Mouse (Mus musculus) macrophage (primary cell): ENCODE measurements at regions not wholly inside any gene's neighbourhood (a gene's known extent, or its start where the extent isn't known, plus 50 kb on each side); places are given as distances from the start of the nearest gene placed in this dataset.

ENCODE experiments used
- H3K27ac ChIP-seq: fragments of 350-480 bp; formaldehyde crosslinking; 2 replicates; pipeline ENCODE4 v1.9.0; 2021
- H3K36me3 ChIP-seq: fragments of 350-480 bp; formaldehyde crosslinking; 2 replicates; pipeline ENCODE4 v1.9.0; 2021; ENCODE audit errors: inconsistent target
- H3K4me3 ChIP-seq: fragments of 350-480 bp; formaldehyde crosslinking; 2 replicates; pipeline ENCODE4 v1.9.0; 2021; ENCODE audit errors: inconsistent target
- H3K79me2 ChIP-seq: fragments of 350-480 bp; formaldehyde crosslinking; 2 replicates; pipeline ENCODE4 v1.9.0; 2021; ENCODE audit errors: inconsistent target
- WGBS: methylation state at CpG from one replicate; pipeline ENCODE4 v1.1.7; 2026; ENCODE audit warnings: inconsistent platforms; ENCODE audit not compliant: missing documents; 5-methylcytosine and 5-hydroxymethylcytosine counted together

DNA sequence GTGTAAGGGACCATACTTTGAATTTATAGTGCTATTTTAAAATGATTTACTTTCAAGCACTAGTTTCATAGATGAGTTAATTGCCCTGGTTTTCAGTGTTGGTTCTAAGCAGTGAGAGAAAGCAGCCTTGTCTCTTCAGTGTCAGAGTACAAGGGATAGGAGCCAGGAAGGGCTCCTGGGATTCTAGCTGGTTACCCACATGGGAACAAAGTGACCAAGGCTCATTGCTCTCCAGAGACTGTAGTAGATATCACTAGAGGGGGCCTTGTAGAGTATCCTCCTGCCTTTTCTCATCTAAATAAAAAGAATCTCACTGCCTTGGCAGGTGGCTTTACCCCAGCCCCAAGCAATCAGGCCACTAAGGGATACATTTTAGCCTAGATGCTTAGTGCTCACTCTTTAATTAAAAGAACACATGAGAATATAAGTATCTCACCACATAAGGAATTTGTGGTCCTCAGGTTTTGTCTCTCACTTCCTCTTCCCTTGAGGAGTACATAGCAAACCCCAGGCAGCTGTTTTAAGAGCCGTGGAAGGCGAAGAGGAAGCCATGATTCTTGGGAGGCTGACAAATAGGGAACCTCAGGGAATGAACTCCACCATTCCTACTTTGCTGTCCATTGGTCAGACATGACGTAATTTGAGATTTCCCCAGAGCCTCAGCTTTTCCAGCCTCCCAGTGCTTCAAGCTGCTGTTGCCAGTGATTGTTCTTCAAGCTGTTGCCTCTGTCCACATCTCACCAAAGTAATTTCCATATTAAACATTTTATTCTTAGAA is 449.2 kb upstream of the Ube2e3 start:
- WGBS, result 34% methylated on average over 3 of the region's 3 CpGs
- no peak overlapping the region for H3K27ac ChIP-seq
- H3K79me2 ChIP-seq, result no peaks in the 10 kb centered on the region
- H3K4me3 ChIP-seq, result no peak overlapping the region
- no peaks in the 10 kb centered on the region for H3K36me3 ChIP-seq

DNA sequence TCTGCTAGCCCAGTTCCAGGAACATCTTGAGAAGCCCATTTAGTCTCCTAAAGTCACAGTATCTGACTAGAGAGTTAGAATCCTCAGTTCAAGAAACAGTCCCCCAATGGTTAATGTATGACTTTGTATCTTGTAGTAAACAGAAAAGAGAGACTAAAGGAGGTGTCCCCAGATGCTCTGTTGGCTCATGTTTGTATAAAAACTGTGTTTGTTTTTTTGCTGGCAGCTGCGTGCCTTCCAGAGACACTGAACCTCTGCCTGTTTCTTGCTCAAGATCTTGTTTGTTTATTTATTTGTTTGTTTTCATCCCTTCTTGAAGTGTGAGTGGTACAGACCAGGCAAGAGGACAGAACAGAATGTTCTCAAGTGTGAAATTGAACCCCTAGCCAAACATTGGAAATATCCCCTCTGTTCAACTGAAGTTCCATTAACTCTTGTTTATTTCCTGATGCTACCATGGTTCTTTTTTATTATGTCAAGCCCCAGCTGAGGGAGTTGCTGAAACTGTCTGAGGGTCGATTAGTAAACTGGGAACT is 451.3 kb upstream of the Ube2e3 start:
- no peak overlapping the region for H3K27ac ChIP-seq
- H3K79me2 ChIP-seq, result no peaks in the 10 kb centered on the region
- 79% methylated on average over 2 of the region's 2 CpGs for WGBS
- H3K36me3 ChIP-seq, result no peaks in the 10 kb centered on the region
- H3K4me3 ChIP-seq, result no peak overlapping the region

DNA sequence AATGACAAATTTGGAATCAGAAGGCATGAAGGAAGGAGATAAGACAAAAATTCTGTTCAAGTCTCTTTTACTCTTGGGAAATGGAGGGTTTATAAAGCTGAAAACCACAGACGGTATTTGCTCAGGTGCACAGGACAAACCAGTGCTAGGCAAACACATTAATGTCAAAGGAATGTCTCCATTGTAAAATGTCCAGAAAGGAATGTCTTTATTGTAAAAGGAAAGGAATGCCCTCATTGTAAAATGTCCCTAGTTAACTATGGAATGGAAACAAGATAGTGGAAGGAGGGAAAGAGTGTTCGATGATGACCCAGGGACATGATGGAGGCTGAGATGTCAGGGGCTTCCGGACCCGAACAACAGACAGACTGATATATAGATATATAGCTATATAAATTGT is 454.9 kb upstream of the Ube2e3 start:
- Histone ChIP-seq H3K36me3 (no peaks in the 10 kb centered on the region), H3K27ac (no peak overlapping the region), H3K79me2 (no peaks in the 10 kb centered on the region), H3K4me3 (no peak overlapping the region)
- 91% methylated on average over 4 of the region's 4 CpGs for WGBS

DNA sequence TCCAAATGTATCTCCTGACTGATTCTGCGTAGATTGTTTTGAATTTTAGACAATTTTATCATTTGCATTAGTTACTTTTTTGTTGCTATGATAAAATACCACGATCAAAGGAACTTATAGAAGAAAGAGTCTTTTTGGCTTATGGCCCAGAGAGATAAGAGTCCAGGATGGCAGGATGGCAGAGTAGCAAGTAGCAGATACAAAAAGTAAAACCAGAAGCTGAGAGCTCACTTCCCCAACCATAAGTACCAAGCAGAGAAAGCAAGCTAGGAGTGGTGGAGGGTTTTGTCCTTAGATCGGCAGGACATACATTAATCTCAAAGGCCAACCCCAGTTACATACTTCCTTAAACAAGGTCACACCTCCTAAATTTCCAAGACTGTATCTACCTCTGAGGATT is 457.7 kb upstream of the Cwc22 start:
- Histone ChIP-seq H3K79me2 (no peaks in the 10 kb centered on the region), H3K36me3 (no peaks in the 10 kb centered on the region), H3K27ac (no peak overlapping the region), H3K4me3 (no peak overlapping the region)
- 82% methylated on average over 3 of the region's 3 CpGs for WGBS

DNA sequence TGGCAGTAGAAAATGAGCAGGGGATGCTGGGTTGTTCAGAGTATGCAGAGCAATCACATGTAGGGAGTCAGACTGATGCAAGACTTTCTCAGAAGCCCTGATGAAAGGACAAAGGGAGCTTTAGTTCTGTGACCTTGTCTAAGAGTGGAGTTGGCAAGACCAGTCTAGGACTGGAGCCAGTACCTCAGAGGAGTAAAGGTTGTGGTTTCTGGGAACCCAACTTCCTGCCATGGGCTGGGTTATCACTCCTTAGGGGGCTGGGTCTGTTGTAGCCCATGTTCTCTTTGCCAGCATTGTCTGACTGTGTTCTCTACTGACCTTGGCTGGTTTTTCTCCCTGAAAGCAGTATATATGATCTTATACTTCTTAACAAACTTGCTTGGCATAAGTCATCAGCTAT is 453.1 kb upstream of the Cwc22 start:
- no peaks in the 10 kb centered on the region for H3K79me2 ChIP-seq
- H3K27ac ChIP-seq, result no peak overlapping the region

DNA sequence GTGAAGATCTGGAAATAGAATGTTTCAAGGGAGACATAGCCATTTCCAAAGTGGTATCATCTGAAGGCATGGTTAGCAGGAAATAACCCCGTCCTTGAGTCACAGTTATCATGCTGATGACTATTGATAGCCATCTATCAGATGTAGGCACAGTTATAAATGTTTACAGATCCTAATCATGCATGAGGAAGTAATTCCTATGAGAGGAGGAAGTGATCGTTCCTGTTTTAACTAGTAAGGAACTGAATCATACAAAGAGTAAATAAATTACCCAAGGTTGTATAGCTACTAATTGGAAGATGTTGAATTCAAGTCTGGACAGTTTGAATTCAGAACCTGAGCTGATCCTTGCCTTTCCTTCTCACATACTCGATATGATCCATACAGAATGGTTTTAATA is 450.7 kb upstream of the Cwc22 start:
- 42% methylated on average over 3 of the region's 3 CpGs for WGBS
- Histone ChIP-seq H3K36me3 (no peaks in the 10 kb centered on the region), H3K79me2 (no peaks in the 10 kb centered on the region), H3K4me3 (no peak overlapping the region), H3K27ac (no peak overlapping the region)

More for the DNA sequence above, 453.1 kb upstream of the Cwc22 start:
- Histone ChIP-seq H3K4me3 (no peak overlapping the region), H3K36me3 (no peaks in the 10 kb centered on the region)

DNA sequence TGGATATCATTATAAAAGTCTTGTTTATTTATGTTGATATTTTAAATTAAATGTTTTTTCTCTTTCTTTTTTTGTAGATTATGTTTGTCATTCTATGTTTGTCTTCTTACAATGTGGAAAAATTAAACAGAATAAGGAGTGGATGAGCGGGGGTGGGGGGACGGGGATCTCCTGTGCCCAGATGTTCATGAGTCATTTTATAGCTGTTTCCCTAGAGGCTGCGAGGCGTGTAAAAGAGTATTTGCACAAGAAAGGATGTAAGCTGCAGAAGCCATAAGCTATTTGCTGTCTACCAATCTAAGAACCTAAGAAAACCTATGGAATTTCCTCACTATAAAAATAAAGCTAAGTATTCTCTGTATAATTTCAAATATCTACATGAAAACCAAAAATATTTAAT is 446.9 kb upstream of the Cwc22 start:
- WGBS, result 90% methylated on average over 4 of the region's 4 CpGs
- Histone ChIP-seq H3K27ac (no peak overlapping the region), H3K79me2 (no peaks in the 10 kb centered on the region), H3K36me3 (no peaks in the 10 kb centered on the region), H3K4me3 (no peak overlapping the region)

DNA sequence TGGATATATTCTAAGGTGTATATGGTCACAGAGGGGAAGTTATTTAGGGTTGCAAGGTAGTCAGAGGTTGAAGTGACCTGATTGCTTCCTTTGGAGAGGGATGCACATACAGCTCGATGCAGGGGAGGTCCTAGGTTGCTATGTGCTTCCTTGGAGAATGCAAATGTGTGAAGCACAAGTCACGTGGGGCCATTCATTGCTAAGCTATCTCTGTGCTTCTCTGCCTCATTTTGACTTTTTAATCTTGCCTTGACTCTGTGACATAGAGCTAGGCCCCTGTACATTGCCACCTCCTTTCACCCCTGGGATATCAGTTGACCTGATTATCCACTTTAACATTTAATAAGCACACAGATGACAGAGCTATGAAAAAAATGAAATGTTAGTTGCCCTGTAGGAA is 446.2 kb upstream of the Cwc22 start:
- no peak overlapping the region for H3K4me3 ChIP-seq
- no peak overlapping the region for H3K27ac ChIP-seq
- H3K36me3 ChIP-seq, result no peaks in the 10 kb centered on the region
- WGBS, result 93% methylated on average over 2 of the region's 2 CpGs
- no peaks in the 10 kb centered on the region for H3K79me2 ChIP-seq

DNA sequence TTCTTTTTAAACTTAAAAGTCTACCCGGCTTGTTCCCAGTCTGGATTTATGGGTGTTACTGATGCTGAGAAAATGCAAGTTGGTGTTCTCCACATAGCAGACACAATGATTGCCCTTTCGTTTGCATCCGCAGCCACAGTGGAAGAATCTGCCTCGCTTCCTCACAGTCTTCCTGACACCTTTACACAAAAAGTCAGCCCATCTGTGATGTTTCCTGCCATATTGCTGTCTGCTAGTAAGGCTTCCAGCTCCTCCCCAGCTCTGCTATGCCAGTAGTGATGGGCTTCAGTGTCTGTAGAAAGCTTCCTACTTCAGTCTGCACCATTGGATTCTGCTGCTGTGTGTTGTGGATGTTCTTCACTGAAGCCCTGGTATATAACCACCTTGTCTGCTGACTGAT is 441.8 kb upstream of the Cwc22 start:
- no peaks in the 10 kb centered on the region for H3K79me2 ChIP-seq
- H3K4me3 ChIP-seq, result no peak overlapping the region
- H3K27ac ChIP-seq, result no peak overlapping the region
- H3K36me3 ChIP-seq, result no peaks in the 10 kb centered on the region
- WGBS, result 87% methylated on average over 4 of the region's 4 CpGs

DNA sequence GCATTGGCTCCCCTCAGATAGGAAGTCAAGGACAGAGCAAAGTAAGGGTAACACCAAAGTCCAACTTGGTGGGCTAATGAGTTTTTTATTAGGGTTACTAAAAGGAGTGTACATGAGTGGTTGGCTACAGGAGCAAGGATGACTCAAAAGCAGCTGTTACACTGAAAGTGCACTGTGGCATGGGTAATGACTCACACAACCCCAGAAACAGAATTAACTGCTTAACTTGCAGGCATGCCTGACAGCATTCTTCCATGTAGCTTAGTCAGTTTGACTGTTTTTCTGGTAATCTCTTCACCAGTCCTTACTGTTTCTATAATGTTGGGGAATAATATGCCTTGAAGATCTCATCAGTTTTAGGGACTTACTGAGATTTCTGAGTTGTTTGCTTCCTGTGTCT is 435.1 kb upstream of the Cwc22 start:
- H3K27ac ChIP-seq, result no peak overlapping the region
- no peaks in the 10 kb centered on the region for H3K79me2 ChIP-seq
- no peak overlapping the region for H3K4me3 ChIP-seq
- H3K36me3 ChIP-seq, result no peaks in the 10 kb centered on the region

DNA sequence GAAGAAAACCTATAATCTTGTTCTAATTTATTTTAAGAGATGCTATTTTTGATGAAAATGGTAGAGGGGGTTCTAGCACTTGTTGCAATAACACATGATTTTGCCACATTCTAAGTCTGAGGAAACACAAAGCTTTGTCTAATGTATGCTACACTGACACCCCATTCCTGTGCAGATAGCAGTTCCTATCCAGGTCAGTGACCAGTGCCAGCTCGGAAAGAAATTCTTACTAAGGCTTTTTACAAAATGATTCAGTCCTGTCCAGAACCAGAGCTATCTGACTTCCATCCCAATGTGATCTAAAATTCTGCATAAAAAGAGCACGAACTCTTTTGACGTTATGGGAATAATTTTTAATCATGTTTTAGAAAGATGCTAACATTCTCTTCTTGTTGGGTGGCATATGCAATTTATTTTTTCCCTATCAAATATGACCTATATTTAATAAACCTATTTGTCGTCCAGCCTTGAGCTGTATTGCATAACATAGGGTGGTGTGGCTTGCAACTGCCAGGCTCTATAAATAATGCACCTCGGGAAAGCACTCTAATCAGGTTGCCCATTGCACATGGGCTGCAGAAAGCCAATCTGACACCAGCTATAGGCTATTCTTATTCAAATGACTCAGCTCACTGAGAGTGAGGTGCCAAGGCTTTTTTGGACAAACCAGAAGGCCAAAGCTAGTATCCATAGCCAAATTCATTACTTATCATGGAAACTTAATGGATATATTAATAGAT is 385.7 kb upstream of the Cwc22 start:
- 77% methylated on average over 5 of the region's 5 CpGs for WGBS
- Histone ChIP-seq H3K4me3 (no peak overlapping the region), H3K79me2 (no peaks in the 10 kb centered on the region), H3K36me3 (no peaks in the 10 kb centered on the region), H3K27ac (no peak overlapping the region)

DNA sequence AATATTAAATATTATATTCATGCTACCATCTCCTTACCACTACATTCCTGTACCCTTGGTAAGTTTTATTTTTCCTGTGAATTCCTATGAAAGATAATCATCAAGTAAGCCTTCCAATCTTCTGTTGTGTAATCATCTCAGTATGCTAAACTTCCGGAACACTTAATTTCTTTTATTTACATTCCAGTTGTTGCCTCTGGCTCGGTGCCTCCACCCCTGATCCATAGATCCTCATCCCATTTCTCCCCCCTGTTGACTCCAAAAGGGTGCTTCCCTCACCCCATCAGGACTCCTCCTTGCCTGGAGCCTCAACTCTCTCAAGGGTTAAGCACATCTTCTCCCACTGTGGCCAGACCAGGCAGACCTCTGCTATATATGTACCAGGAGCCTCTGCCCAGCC is 379.9 kb upstream of the Cwc22 start:
- Histone ChIP-seq H3K27ac (no peak overlapping the region), H3K4me3 (no peak overlapping the region)
- 93% methylated on average over 2 of the region's 2 CpGs for WGBS

DNA sequence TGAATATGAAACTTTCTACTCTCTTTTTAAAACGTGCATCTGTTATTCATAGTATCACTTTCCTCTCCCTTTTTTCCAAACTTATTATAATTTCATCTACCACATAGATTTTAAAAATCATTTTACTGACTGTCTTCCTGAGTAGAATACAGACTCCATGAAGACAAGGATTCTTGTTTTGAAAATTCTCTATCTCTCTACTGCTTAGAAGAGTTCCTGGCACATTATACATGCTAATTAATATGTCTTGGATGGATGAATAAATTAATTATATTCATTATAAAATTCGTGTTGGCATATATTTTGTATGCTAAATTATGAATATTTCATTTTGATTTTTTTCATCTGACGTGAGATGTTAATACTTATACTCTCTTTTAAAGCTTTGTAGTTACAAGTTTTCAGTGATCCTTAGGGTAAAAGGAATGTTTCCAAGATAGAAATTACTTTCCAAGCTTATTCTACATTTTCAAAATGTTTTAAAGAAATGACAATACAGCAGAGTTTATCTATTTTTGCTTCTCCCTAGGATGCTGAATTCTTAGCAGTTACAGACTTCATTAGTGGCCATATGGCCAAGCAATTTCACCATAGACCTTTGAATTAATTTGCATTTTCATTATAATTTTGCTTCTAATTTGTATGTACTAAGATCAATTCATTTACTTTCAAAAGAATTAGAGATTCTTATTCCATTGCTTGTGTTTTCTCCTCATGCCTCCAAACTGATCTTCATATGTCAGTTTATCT is 376.2 kb upstream of the Cwc22 start:
- Histone ChIP-seq H3K36me3 (no peaks in the 10 kb centered on the region), H3K27ac (no peak overlapping the region), H3K79me2 (no peaks in the 10 kb centered on the region), H3K4me3 (no peak overlapping the region)
- 69% methylated on average over 3 of the region's 3 CpGs for WGBS

More for the DNA sequence above, 379.9 kb upstream of the Cwc22 start:
- H3K79me2 ChIP-seq, result no peaks in the 10 kb centered on the region
- no peaks in the 10 kb centered on the region for H3K36me3 ChIP-seq

DNA sequence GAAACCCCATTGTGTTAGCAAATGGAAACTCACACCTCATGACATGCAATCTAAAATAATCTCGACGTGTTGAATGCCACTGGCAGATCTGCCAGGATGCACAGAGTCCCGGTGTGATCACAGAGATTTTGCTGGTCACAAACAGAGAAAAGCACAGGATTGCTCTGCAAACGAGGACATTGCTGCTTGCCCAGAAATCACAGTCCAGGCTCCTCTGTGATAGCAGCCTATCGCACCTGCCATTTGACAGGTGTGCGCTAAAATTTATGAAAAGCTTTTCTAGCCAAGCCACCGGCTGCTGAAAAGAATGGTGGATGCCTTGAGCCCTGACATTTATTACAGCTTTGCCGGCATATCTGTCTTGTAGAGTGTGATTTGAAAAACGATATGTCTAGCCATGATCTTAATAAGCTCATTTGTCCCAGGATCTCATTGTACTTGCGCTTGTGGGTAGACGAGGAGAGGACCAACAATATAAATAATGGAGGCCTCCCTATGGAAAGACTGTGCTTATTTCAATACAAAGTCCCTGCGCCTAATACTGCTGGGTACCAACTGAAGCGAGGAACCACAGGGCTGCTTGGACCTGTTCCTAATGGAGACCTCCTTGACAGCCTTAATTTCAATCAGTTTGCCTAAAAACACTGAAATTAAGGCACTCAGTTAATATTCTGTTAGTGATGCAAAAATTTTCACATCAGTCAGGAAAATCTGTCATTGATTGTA is 365.8 kb upstream of the Cwc22 start:
- no peaks in the 10 kb centered on the region for H3K79me2 ChIP-seq
- 91% methylated on average over 13 of the region's 13 CpGs for WGBS
- no peak overlapping the region for H3K27ac ChIP-seq
- no peaks in the 10 kb centered on the region for H3K36me3 ChIP-seq
- H3K4me3 ChIP-seq, result no peak overlapping the region
